Mouse (Mus musculus) bone marrow, adult 2 months (tissue): ENCODE measurements around the gene Setmar. TPM values are rescaled to one million over a fixed set of nuclear protein-coding genes. Genes with fewer than 3 reads are reported as not detected.
"Not testable (repeated sequence)": the region's sequence is repeated elsewhere in the genome, so short reads cannot be mapped to it uniquely, and the experiment has no call there.

Experiments
- H3K27ac ChIP-seq: fragments of 200-500 bp; 2 replicates; pipeline ENCODE4 v1.5.1; 2012; ENCODE audit warnings: low read depth, mild to moderate bottlenecking, control low read depth, inconsistent platforms, low read length; ENCODE audit not compliant: control insufficient read depth, poor library complexity, insufficient read depth
- H3K4me1 ChIP-seq: fragments of 200-500 bp; 2 replicates; pipeline ENCODE4 v1.6.1; 2011; ENCODE audit warnings: low read length; ENCODE audit not compliant: control insufficient read depth, insufficient read depth
- H3K4me3 ChIP-seq: fragments of 200-500 bp; replicated peaks from 2 replicates; pipeline ENCODE3; 2011; ENCODE audit warnings: mild to moderate bottlenecking, low read depth, low read length, control low read depth; ENCODE audit not compliant: control insufficient read depth
- CTCF ChIP-seq: fragments of 200-500 bp; IDR thresholded peaks from 2 replicates; pipeline ENCODE4 v1.5.1; 2011; ENCODE audit warnings: low read length, control low read depth; ENCODE audit not compliant: control insufficient read depth, insufficient read depth
- POLR2A ChIP-seq: fragments of 200-500 bp; IDR thresholded peaks from 2 replicates; pipeline ENCODE4 v1.6.1; 2011; ENCODE audit warnings: low read depth, mild to moderate bottlenecking, control low read depth, low read length, borderline replicate concordance; ENCODE audit not compliant: control insufficient read depth
- whole genome bisulfite sequencing: fragments of 180-500 bp; shearing (Covaris S2); methylation state at CpG from one replicate; pipeline ENCODE4 v1.1.7; 2018; 5-methylcytosine and 5-hydroxymethylcytosine counted together
- polyA plus RNA-seq: library from polyadenylated mRNA; stranded (reverse); fragments of >200 nt; gene quantifications from 2 replicates; pipeline ENCODE4 v1.2.4, GENCODE M21; 2011; ENCODE audit warnings: low replicate concordance; ENCODE audit not compliant: missing spikeins, insufficient read depth, insufficient read length

Gene Setmar
- 0.93 and 3.1 TPM in 2 replicates for polyA plus RNA-seq

- under 1% methylated on average over 24 of the region's 24 CpGs for WGBS
- Histone ChIP-seq H3K4me1 (no peaks in the 10 kb centered on the region; the same call in 1 of the 2 replicates), H3K27ac (peak within 1 kb of the TSS; percentile 78), H3K4me3 (peak within 1 kb of the TSS; percentile 93)
- peak; percentile 10; the same call in 1 of the 2 replicates for TF ChIP-seq CTCF
- TF ChIP-seq POLR2A = peak; percentile 43; the same call in 1 of the 2 replicates
These were observed at the start of gene Setmar for GRCm38 (mm10) chr6:108064918-108065526. TSS of gene Setmar (plus strand) at chr6:108065045.

- TF ChIP-seq POLR2A (no peak), CTCF (no peak)
- 86% methylated on average over 5 of the region's 5 CpGs for WGBS
- no peaks in the 10 kb centered on the region for H3K4me1 ChIP-seq
- no peak overlapping the region for H3K4me3 ChIP-seq
- no peak overlapping the region for H3K27ac ChIP-seq
These were observed 43.2 kb upstream of the Setmar start for GRCm38 (mm10) chr6:108021646-108022045.

- H3K4me3 ChIP-seq, H3K4me1 ChIP-seq, H3K27ac ChIP-seq: not testable (repeated sequence)
- peak; percentile 75 for TF ChIP-seq CTCF
- 11% methylated on average over 2 of the region's 2 CpGs for WGBS
These were observed 9.8 kb upstream of the Setmar start for GRCm38 (mm10) chr6:108055041-108055440.

- no peaks in the 10 kb centered on the region for H3K4me1 ChIP-seq
- no peak overlapping the region for H3K27ac ChIP-seq
- TF ChIP-seq POLR2A (no peak), CTCF (no peak)
- H3K4me3 ChIP-seq = no peak overlapping the region
- 0% methylated on average over 3 of the region's 3 CpGs for WGBS
These were observed 8.9 kb upstream of the Setmar start for GRCm38 (mm10) chr6:108055946-108056345.

- TF ChIP-seq CTCF (no peak), POLR2A (no peak)
- 80% methylated on average over 4 of the region's 4 CpGs for WGBS
- Histone ChIP-seq H3K4me3 (no peak overlapping the region), H3K27ac (no peak overlapping the region), H3K4me1 (no peaks in the 10 kb centered on the region)
These were observed 7.5 kb upstream of the Setmar start for GRCm38 (mm10) chr6:108057353-108057752.

GRCm38 (mm10) chr6:108058066-108058465 is 6.8 kb upstream of the Setmar start:
- no peak overlapping the region for H3K4me3 ChIP-seq
- TF ChIP-seq CTCF (no peak), POLR2A (no peak)
- H3K27ac ChIP-seq = no peak overlapping the region
- H3K4me1 ChIP-seq = no peaks in the 10 kb centered on the region
- 85% methylated on average over 5 of the region's 5 CpGs for WGBS

- H3K4me3 ChIP-seq = no peak overlapping the region
These were observed 3.7 kb upstream of the Setmar start for GRCm38 (mm10) chr6:108061121-108061520.

GRCm38 (mm10) chr6:108065583-108065982 is 738 bp downstream of the Setmar start:
- peak overlapping the region; percentile 52 for H3K27ac ChIP-seq
- peak overlapping the region; percentile 61 for H3K4me3 ChIP-seq
- TF ChIP-seq POLR2A (no peak), CTCF (peak; percentile 29; the same call in 1 of the 2 replicates)
- no peaks in the 10 kb centered on the region; the same call in 1 of the 2 replicates for H3K4me1 ChIP-seq
- 3% methylated on average over 6 of the region's 6 CpGs for WGBS

More at GRCm38 (mm10) chr6:108061121-108061520, 3.7 kb upstream of the Setmar start:
- Histone ChIP-seq H3K4me1 (no peaks in the 10 kb centered on the region; the same call in 1 of the 2 replicates), H3K27ac (no peak overlapping the region)
- TF ChIP-seq CTCF = no peak
- 75% methylated on average over 3 of the region's 3 CpGs for WGBS

GRCm38 (mm10) chr6:108070947-108071346 is 6.1 kb downstream of the Setmar start:
- H3K27ac ChIP-seq = no peak overlapping the region
- H3K4me3 ChIP-seq = no peak overlapping the region
- no peaks in the 10 kb centered on the region; the same call in 1 of the 2 replicates for H3K4me1 ChIP-seq
- TF ChIP-seq CTCF = no peak
- WGBS = 85% methylated on average over 7 of the region's 7 CpGs
